Mouse (Mus musculus): Measurements from ENCODE around the gene Kif1a. TPM values are rescaled to one million over a fixed set of nuclear protein-coding genes. Genes with fewer than 3 reads are reported as not detected.

Kif1a gene
- polyA plus RNA-seq, 1 experiment = 0.16 TPM

GRCm38 (mm10) chr1:93013367-93013766, 88.4 kb downstream of the Kif1a start:
- TF ChIP-seq TAL1 (IDR thresholded peaks at IDR 0.05; ENCODE audit: low read length) (no peak), GATA1 (IDR thresholded peaks at IDR 0.05; ENCODE audit: low read length) (no peak)
- H3K4me1 ChIP-seq (ENCODE audit: control insufficient read depth) = no peaks in the 10 kb centered on the region
- no peaks in the 10 kb centered on the region for H3K36me3 ChIP-seq (ENCODE audit: control insufficient read depth)
- H3K4me3 ChIP-seq (replicated peaks) = no peak overlapping the region
- no peaks in the 10 kb centered on the region for H3K27me3 ChIP-seq (ENCODE audit: control insufficient read depth)
- H3K9me3 ChIP-seq (ENCODE audit: control insufficient read depth, low read length) = no peaks in the 10 kb centered on the region

GRCm38 (mm10) chr1:93012103-93012585, 89.6 kb downstream of the Kif1a start:
- Histone ChIP-seq H3K4me1 (ENCODE audit: control insufficient read depth) (no peaks in the 10 kb centered on the region), H3K9me3 (ENCODE audit: control insufficient read depth, low read length) (no peaks in the 10 kb centered on the region), H3K27me3 (ENCODE audit: control insufficient read depth) (no peaks in the 10 kb centered on the region), H3K4me3 (replicated peaks) (no peak overlapping the region), H3K36me3 (ENCODE audit: control insufficient read depth) (no peaks in the 10 kb centered on the region)
- TF ChIP-seq GATA1 (IDR thresholded peaks at IDR 0.05; ENCODE audit: low read length) (no peak), TAL1 (IDR thresholded peaks at IDR 0.05; ENCODE audit: low read length) (no peak)

- Histone ChIP-seq H3K4me3 (replicated peaks) (no peak overlapping the region), H3K36me3 (ENCODE audit: control insufficient read depth) (no peaks in the 10 kb centered on the region), H3K27me3 (ENCODE audit: control insufficient read depth) (no peaks in the 10 kb centered on the region), H3K4me1 (ENCODE audit: control insufficient read depth) (no peaks in the 10 kb centered on the region), H3K9me3 (ENCODE audit: control insufficient read depth, low read length) (no peaks in the 10 kb centered on the region)
- no peak for TF ChIP-seq TAL1 (IDR thresholded peaks at IDR 0.05; ENCODE audit: low read length)
- no peak for TF ChIP-seq GATA1 (IDR thresholded peaks at IDR 0.05; ENCODE audit: low read length)
Measured at GRCm38 (mm10) chr1:93010731-93011130, 91.0 kb downstream of the Kif1a start.

- TF ChIP-seq GATA1 (IDR thresholded peaks at IDR 0.05; ENCODE audit: low read length) (no peak), TAL1 (IDR thresholded peaks at IDR 0.05; ENCODE audit: low read length) (no peak)
- Histone ChIP-seq H3K27me3 (ENCODE audit: control insufficient read depth) (no peaks in the 10 kb centered on the region), H3K4me3 (replicated peaks) (no peak overlapping the region), H3K36me3 (ENCODE audit: control insufficient read depth) (no peaks in the 10 kb centered on the region), H3K9me3 (ENCODE audit: control insufficient read depth, low read length) (no peaks in the 10 kb centered on the region), H3K4me1 (ENCODE audit: control insufficient read depth) (no peaks in the 10 kb centered on the region)
Measured at GRCm38 (mm10) chr1:93009196-93009595, 92.6 kb downstream of the Kif1a start.

GRCm38 (mm10) chr1:93006061-93006460, 95.7 kb downstream of the Kif1a start, which contains the start of gene Aqp12:
Gene Aqp12 (plus strand): TSS chr1:93006334.
- TF ChIP-seq TAL1 (IDR thresholded peaks at IDR 0.05; ENCODE audit: low read length) = no peak
- TF ChIP-seq GATA1 (IDR thresholded peaks at IDR 0.05; ENCODE audit: low read length) = no peak
- no peaks in the 10 kb centered on the region for H3K9me3 ChIP-seq (ENCODE audit: control insufficient read depth, low read length)
- no peak within 1 kb of the TSS for H3K4me3 ChIP-seq (replicated peaks)
- H3K4me1 ChIP-seq (ENCODE audit: control insufficient read depth) = no peaks in the 10 kb centered on the region
- H3K27me3 ChIP-seq (ENCODE audit: control insufficient read depth) = no peaks in the 10 kb centered on the region
- no peaks in the 10 kb centered on the region for H3K36me3 ChIP-seq (ENCODE audit: control insufficient read depth)

- no peaks in the 10 kb centered on the region for H3K4me1 ChIP-seq (ENCODE audit: control insufficient read depth)
- H3K27me3 ChIP-seq (ENCODE audit: control insufficient read depth) = no peaks in the 10 kb centered on the region
- no peak for TF ChIP-seq TAL1 (IDR thresholded peaks at IDR 0.05; ENCODE audit: low read length)
- TF ChIP-seq GATA1 (IDR thresholded peaks at IDR 0.05; ENCODE audit: low read length) = no peak
- H3K4me3 ChIP-seq (replicated peaks) = no peak overlapping the region
- H3K9me3 ChIP-seq (ENCODE audit: control insufficient read depth, low read length) = no peaks in the 10 kb centered on the region
- no peaks in the 10 kb centered on the region for H3K36me3 ChIP-seq (ENCODE audit: control insufficient read depth)
Measured at GRCm38 (mm10) chr1:92992880-92993279, 108.9 kb downstream of the Kif1a start.

GRCm38 (mm10) chr1:92992214-92992855, 109.4 kb downstream of the Kif1a start:
- no peak overlapping the region for H3K4me3 ChIP-seq (replicated peaks)
- TF ChIP-seq GATA1 (IDR thresholded peaks at IDR 0.05; ENCODE audit: low read length) = no peak
- TF ChIP-seq TAL1 (IDR thresholded peaks at IDR 0.05; ENCODE audit: low read length) = no peak
- no peaks in the 10 kb centered on the region for H3K9me3 ChIP-seq (ENCODE audit: control insufficient read depth, low read length)
- no peaks in the 10 kb centered on the region for H3K4me1 ChIP-seq (ENCODE audit: control insufficient read depth)
- H3K27me3 ChIP-seq (ENCODE audit: control insufficient read depth) = no peaks in the 10 kb centered on the region
- no peaks in the 10 kb centered on the region for H3K36me3 ChIP-seq (ENCODE audit: control insufficient read depth)

- no peaks in the 10 kb centered on the region for H3K36me3 ChIP-seq (ENCODE audit: control insufficient read depth)
- H3K4me3 ChIP-seq (replicated peaks) = no peak overlapping the region
- H3K27me3 ChIP-seq (ENCODE audit: control insufficient read depth) = no peaks in the 10 kb centered on the region
- TF ChIP-seq GATA1 (IDR thresholded peaks at IDR 0.05; ENCODE audit: low read length) (no peak), TAL1 (IDR thresholded peaks at IDR 0.05; ENCODE audit: low read length) (no peak)
- H3K9me3 ChIP-seq (ENCODE audit: control insufficient read depth, low read length) = no peaks in the 10 kb centered on the region
- no peaks in the 10 kb centered on the region for H3K4me1 ChIP-seq (ENCODE audit: control insufficient read depth)
Measured at GRCm38 (mm10) chr1:92989891-92990290, 111.9 kb downstream of the Kif1a start.

GRCm38 (mm10) chr1:92988894-92989293, 112.9 kb downstream of the Kif1a start:
- H3K36me3 ChIP-seq (ENCODE audit: control insufficient read depth) = no peaks in the 10 kb centered on the region
- H3K9me3 ChIP-seq (ENCODE audit: control insufficient read depth, low read length) = no peaks in the 10 kb centered on the region
- no peak for TF ChIP-seq TAL1 (IDR thresholded peaks at IDR 0.05; ENCODE audit: low read length)
- TF ChIP-seq GATA1 (IDR thresholded peaks at IDR 0.05; ENCODE audit: low read length) = no peak
- no peak overlapping the region for H3K4me3 ChIP-seq (replicated peaks)
- no peaks in the 10 kb centered on the region for H3K4me1 ChIP-seq (ENCODE audit: control insufficient read depth)
- H3K27me3 ChIP-seq (ENCODE audit: control insufficient read depth) = no peaks in the 10 kb centered on the region

- no peaks in the 10 kb centered on the region for H3K4me1 ChIP-seq (ENCODE audit: control insufficient read depth)
- TF ChIP-seq TAL1 (IDR thresholded peaks at IDR 0.05; ENCODE audit: low read length) (no peak), GATA1 (IDR thresholded peaks at IDR 0.05; ENCODE audit: low read length) (no peak)
- no peaks in the 10 kb centered on the region for H3K27me3 ChIP-seq (ENCODE audit: control insufficient read depth)
- H3K4me3 ChIP-seq (replicated peaks) = no peak overlapping the region
- H3K9me3 ChIP-seq (ENCODE audit: control insufficient read depth, low read length) = no peaks in the 10 kb centered on the region
- H3K36me3 ChIP-seq (ENCODE audit: control insufficient read depth) = no peaks in the 10 kb centered on the region
Measured at GRCm38 (mm10) chr1:92984999-92985398, 116.8 kb downstream of the Kif1a start.

Data from erythroblast, embryonic 14.5 days (primary cell).